Mouse (Mus musculus) olfactory bulb, adult 2 months (tissue): ENCODE results near the gene Slc9a7.

Source experiments
- CTCF ChIP-seq: fragments of 200-500 bp; IDR thresholded peaks from 2 replicates; pipeline ENCODE4 v1.5.1; 2012; ENCODE audit warnings: low read depth, mild to moderate bottlenecking, low read length, moderate library complexity; ENCODE audit not compliant: insufficient read depth
- POLR2A ChIP-seq: fragments of 200-500 bp; IDR thresholded peaks from 2 replicates; pipeline ENCODE4 v1.6.1; 2012; ENCODE audit warnings: mild to moderate bottlenecking, low read depth, low read length, moderate library complexity; ENCODE audit not compliant: insufficient read depth

DNA sequence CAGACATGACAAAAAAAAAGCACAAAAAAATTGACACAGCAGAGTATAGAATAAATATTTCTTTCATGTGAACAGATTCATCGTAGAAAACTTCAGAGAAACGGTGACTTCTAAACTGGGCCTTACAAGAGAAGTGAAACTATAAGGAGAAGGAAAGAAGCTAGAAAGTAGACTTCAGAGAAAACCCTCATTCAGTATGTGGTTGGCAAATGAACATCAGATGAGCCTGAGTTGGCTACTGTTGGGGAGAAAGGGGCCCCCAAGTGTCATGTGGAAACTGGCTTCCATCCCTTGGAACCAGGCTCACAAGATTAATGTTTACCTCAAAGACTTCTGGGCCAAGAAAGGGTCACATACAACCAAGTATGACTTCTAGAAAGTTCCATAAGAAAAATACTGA is 70.1 kb downstream of the Slc9a7 start:
- TF ChIP-seq CTCF: no peak
- no peak for TF ChIP-seq POLR2A
